Mouse (Mus musculus): ENCODE measurements at regions not wholly inside any gene's neighbourhood (a gene's known extent, or its start where the extent isn't known, plus 50 kb on each side); places are given as distances from the start of the nearest gene placed in this dataset.
"Not testable (repeated sequence)": the region's sequence is repeated elsewhere in the genome, so short reads cannot be mapped to it uniquely, and the experiment has no call there.

DNA sequence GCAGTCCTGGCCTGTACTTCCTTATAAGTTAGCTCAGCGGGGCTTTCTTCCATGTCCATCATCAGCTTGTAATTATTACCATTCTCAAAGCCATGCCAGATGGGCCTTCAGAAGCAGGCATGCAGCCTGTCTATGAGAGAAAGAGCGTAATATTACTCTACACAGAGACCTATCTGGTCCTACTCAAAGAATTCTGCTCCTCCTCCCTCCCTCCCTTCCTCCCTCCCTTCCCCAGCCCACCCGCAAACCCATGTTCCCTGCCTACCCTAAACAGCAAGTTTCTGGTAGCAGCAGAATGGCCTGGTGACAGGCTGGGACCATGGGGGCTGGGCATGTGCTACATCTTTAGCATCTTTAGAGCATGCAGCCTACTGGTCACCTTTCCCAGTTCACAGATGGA is 184.9 kb upstream of the Cdkn3 start:
- Histone ChIP-seq H3K36me3 (no peaks in the 10 kb centered on the region), H3K4me1 (replicated peaks) (no peaks in the 10 kb centered on the region), H3K27me3 (no peaks in the 10 kb centered on the region), H3K9ac (no peak overlapping the region), H3K4me3 (no peak overlapping the region), H3K9me3 (no peaks in the 10 kb centered on the region), H3K27ac (replicated peaks) (no peak overlapping the region), H3K4me2 (no peak overlapping the region)
- 70% methylated on average over 3 of the region's 3 CpGs for WGBS
- ATAC-seq (ENCODE audit: low read depth) = no peak

DNA sequence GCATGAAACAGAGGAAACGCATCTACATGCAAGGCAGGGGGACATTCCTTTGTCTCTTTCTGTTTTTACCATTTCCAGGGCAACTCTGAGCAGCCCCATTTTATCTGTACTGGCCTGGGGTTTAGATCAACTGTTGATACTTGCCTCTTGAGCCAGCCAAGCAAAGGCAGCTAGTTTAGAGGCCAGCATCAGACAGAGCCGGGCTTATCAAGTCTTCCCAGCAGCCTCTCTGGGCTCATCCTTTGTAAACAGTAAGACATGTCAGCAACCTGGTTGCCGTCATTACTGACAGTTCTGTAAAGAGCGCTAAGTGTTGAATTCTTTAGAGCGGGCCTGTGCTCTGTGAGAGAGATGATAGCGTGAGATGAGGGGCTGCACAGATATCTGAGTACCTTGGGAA is 182.9 kb upstream of the Bmp4 start:
- no peaks in the 10 kb centered on the region for H3K36me3 ChIP-seq
- H3K9ac ChIP-seq = no peak overlapping the region
- 75% methylated on average over 6 of the region's 6 CpGs for WGBS
- no peak overlapping the region for H3K4me3 ChIP-seq
- H3K4me1 ChIP-seq (replicated peaks) = 0 out of 2 replicates have a peak, but pooled peaks cover 6% of the 10 kb centered on the region
- no peak overlapping the region for H3K27ac ChIP-seq (replicated peaks)
- no peak for ATAC-seq (ENCODE audit: low read depth)
- H3K27me3 ChIP-seq = no peaks in the 10 kb centered on the region
- H3K9me3 ChIP-seq = no peaks in the 10 kb centered on the region
- H3K4me2 ChIP-seq = no peak overlapping the region

DNA sequence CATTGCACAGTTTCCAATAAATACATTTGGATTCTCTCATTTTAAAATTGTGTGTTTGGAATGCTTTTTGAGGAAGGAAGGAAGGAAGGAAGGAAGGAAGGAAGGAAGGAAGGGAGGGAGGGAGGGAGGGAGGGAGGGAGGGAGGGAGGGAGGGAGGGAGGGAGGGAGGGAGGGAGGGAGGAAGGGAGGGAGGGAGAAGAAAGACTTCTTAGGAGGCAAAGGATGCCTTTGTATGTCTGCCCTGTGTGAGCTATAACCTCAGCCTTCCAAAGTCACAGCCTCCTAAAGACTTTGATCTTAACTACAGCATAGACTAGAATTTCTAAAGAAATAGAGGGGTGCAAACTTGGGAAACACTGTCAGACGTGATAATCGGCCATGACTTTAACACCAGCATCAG is 182.5 kb upstream of the Bmp4 start:
- H3K9me3 ChIP-seq; ATAC-seq (ENCODE audit: low read depth): not testable (repeated sequence)
- 71% methylated on average over 2 of the region's 2 CpGs for WGBS

DNA sequence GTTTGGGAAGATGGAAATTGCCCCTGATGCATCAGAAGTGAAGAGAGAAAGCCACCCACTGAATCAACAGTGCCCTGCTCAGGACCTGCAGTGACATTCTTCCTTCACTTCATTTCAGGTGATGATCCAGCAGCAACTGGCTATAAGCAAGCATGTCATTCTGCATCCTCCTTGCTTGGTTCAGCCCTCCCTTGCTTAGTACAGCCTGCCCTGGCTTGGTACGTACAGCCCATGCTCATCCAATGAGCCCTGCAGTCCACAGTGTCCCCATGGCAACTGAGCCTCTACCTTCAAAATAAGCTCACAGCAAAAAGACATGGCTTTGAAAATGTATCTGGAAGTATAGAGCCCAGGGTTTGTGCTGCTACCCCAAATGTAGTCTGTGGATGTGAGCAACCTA is 181.4 kb upstream of the Bmp4 start:
- no peak overlapping the region for H3K4me2 ChIP-seq
- H3K9ac ChIP-seq = no peak overlapping the region
- 46% methylated on average over 1 of the region's 1 CpGs for WGBS
- H3K4me3 ChIP-seq = no peak overlapping the region
- no peak overlapping the region for H3K27ac ChIP-seq (replicated peaks)
- H3K4me1 ChIP-seq (replicated peaks) = 0 out of 2 replicates have a peak, but pooled peaks cover 6% of the 10 kb centered on the region
- no peaks in the 10 kb centered on the region for H3K27me3 ChIP-seq
- no peaks in the 10 kb centered on the region for H3K36me3 ChIP-seq
- no peak for ATAC-seq (ENCODE audit: low read depth)
- no peaks in the 10 kb centered on the region for H3K9me3 ChIP-seq

More for the DNA sequence above, 182.5 kb upstream of the Bmp4 start:
- not testable (repeated sequence) for H3K27ac ChIP-seq (replicated peaks); H3K27me3 ChIP-seq; H3K4me2 ChIP-seq; H3K36me3 ChIP-seq; H3K4me3 ChIP-seq; H3K4me1 ChIP-seq (replicated peaks); H3K9ac ChIP-seq

DNA sequence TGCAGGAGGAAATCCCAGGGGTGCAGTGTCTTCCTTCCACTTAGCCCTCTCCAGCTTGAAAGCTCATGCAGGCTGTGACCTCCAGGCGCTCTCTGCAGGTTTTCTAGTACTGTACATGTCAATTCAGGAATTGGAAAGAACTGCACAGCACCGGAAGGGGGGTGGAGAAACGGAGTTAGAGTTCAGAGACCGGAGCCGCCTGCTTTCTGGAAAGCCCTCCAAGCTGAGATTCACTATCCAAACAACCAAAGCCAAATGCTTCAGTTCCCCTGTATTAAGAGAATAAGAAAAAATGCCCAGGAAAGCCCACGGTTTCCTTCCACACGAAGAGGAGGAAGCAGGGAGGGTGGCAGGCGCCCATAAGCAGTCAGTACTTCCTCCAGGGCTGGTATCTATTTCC is 178.8 kb upstream of the Bmp4 start:
- Histone ChIP-seq H3K36me3 (no peaks in the 10 kb centered on the region), H3K4me1 (replicated peaks) (0 out of 2 replicates have a peak, but pooled peaks cover 6% of the 10 kb centered on the region), H3K9me3 (no peaks in the 10 kb centered on the region), H3K27ac (replicated peaks) (no peak overlapping the region), H3K9ac (no peak overlapping the region), H3K4me2 (no peak overlapping the region), H3K27me3 (no peaks in the 10 kb centered on the region), H3K4me3 (no peak overlapping the region)
- ATAC-seq (ENCODE audit: low read depth) = no peak
- 82% methylated on average over 8 of the region's 8 CpGs for WGBS

DNA sequence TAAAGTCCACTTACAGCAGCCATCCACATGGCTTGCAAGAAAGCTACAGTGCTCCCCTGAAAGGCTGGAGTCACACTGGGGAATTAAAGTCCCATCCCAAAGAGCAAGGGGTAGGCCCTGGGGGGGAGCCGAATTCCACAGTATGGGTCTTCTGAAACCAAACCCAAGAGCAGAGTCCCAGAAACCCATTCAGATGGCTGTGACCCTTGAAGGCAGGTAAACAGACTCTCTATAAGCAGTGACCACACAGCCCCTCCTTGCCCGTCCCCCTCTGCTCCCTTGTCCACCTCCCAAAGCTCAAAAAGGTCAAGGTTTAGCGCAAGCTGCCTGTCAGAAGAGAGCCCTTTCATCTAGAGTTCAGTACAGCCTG is 176.9 kb upstream of the Bmp4 start:
- no peak overlapping the region for H3K4me2 ChIP-seq
- H3K9me3 ChIP-seq = no peaks in the 10 kb centered on the region
- no peaks in the 10 kb centered on the region for H3K27me3 ChIP-seq
- no peaks in the 10 kb centered on the region for H3K36me3 ChIP-seq
- no peak overlapping the region for H3K27ac ChIP-seq (replicated peaks)
- 0 out of 2 replicates have a peak, but pooled peaks cover 6% of the 10 kb centered on the region for H3K4me1 ChIP-seq (replicated peaks)
- WGBS = 37% methylated on average over 3 of the region's 3 CpGs
- no peak overlapping the region for H3K9ac ChIP-seq
- no peak for ATAC-seq (ENCODE audit: low read depth)
- no peak overlapping the region for H3K4me3 ChIP-seq

DNA sequence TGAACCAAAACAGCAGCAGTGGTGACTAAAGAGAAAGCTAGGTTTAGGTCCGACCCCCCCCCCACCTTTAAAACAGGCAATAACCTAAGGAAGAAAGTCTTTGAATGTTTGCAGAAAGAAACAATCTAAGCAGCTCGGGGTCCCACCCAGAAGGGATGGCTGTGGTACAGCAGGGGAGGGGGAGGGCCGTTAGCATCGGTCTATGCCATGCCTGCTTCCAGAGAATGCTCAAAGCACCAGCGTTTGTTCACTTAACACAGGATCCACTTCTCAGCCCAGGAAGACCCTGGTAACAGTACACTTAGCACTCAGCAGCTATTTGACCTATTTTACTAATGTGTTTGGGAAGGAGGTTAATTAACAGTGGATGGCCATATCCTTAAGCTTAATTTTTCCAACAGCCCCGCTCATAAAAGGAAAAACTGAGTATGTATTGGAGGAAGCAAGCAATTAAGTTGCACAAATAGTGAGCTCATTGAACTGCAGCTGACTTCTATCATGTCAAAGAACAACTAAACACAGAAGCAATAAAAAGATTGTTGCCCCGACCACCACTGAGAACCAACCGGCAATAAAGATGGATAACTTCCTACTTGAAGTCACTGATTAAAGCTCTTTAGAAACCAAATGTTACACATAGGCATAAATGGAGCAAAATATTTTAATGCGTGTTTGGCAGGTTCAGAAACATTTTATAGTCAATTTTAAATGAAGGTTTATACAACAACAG is 176.4 kb upstream of the Bmp4 start:
- Histone ChIP-seq H3K27me3 (no peaks in the 10 kb centered on the region), H3K27ac (replicated peaks) (no peak overlapping the region), H3K4me2 (no peak overlapping the region), H3K36me3 (no peaks in the 10 kb centered on the region), H3K9me3 (no peaks in the 10 kb centered on the region), H3K4me3 (no peak overlapping the region), H3K4me1 (replicated peaks) (0 out of 2 replicates have a peak, but pooled peaks cover 6% of the 10 kb centered on the region), H3K9ac (no peak overlapping the region)
- WGBS = 17% methylated on average over 9 of the region's 9 CpGs
- no peak for ATAC-seq (ENCODE audit: low read depth)

DNA sequence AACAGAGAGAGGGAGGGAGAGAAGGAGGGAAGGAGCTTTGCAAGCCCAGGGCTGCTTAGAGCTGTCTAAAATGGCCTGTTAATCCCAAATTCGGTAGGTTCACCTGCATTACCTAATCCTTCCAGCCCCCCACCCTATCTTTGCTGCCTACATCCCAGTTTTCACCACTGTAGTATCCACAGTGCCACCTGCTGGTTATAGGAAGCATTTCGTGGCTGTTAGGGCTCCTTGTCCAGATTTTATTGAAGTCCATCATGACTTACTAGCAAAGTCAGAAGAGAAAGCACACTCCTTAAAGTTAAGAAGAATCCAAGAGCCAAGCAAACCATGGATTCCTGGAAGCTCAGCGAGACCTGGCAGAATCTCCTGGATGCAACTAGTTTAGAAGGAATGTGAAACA is 174.5 kb upstream of the Bmp4 start:
- no peak overlapping the region for H3K9ac ChIP-seq
- WGBS = 19% methylated on average over 3 of the region's 3 CpGs
- ATAC-seq (ENCODE audit: low read depth) = no peak
- H3K4me2 ChIP-seq = no peak overlapping the region
- 0 out of 2 replicates have a peak, but pooled peaks cover 6% of the 10 kb centered on the region for H3K4me1 ChIP-seq (replicated peaks)
- H3K27ac ChIP-seq (replicated peaks) = no peak overlapping the region
- no peaks in the 10 kb centered on the region for H3K36me3 ChIP-seq
- H3K4me3 ChIP-seq = no peak overlapping the region
- no peaks in the 10 kb centered on the region for H3K27me3 ChIP-seq
- H3K9me3 ChIP-seq = no peaks in the 10 kb centered on the region

DNA sequence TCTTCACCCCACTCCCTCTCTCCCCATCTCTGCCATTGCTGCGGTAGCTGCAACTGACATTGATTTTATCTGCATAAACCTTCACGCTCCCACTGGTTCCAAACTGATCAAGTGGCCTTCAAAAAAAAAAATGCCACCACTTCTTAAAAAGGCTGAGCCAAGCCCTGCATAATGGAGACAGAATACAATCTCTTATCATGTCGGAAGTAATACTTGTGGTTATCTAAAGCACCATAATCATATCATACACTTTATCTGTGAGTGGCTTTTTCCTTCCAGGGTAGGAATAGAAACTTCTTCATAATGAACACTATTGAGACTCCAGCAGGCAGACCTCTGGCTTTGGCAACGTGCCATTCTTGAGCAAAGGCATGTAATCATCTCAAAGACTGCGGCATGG is 171.5 kb upstream of the Bmp4 start:
- Histone ChIP-seq H3K9me3 (no peaks in the 10 kb centered on the region), H3K4me1 (replicated peaks) (no peaks in the 10 kb centered on the region), H3K27me3 (no peaks in the 10 kb centered on the region), H3K4me3 (no peak overlapping the region), H3K27ac (replicated peaks) (no peak overlapping the region), H3K9ac (no peak overlapping the region), H3K36me3 (no peaks in the 10 kb centered on the region), H3K4me2 (no peak overlapping the region)
- no peak for ATAC-seq (ENCODE audit: low read depth)
- WGBS = 87% methylated on average over 5 of the region's 5 CpGs

DNA sequence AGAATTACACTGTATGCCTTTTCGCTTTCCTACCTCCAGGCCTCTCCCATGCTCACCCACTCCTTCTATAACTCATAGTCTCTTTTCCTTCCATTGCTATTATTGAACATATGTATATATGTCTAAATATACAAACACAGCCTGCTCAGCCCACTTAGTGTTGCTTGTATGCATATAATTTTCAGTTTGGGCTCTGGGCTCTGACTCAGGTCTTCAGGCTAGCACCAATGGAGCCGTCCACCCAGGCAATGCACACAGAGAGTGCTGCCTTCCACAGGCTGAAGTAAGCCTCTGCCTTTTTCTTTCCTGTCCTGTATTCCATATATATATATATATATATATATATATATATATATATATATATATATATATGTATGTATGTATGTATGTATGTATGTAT is 162.8 kb upstream of the Bmp4 start:
- Histone ChIP-seq H3K9me3 (no peaks in the 10 kb centered on the region), H3K9ac (no peak overlapping the region), H3K36me3 (no peaks in the 10 kb centered on the region), H3K4me1 (replicated peaks) (no peaks in the 10 kb centered on the region), H3K4me2 (no peak overlapping the region), H3K27me3 (no peaks in the 10 kb centered on the region), H3K4me3 (no peak overlapping the region), H3K27ac (replicated peaks) (no peak overlapping the region)
- WGBS = 95% methylated on average over 2 of the region's 2 CpGs
- no peak for ATAC-seq (ENCODE audit: low read depth)

DNA sequence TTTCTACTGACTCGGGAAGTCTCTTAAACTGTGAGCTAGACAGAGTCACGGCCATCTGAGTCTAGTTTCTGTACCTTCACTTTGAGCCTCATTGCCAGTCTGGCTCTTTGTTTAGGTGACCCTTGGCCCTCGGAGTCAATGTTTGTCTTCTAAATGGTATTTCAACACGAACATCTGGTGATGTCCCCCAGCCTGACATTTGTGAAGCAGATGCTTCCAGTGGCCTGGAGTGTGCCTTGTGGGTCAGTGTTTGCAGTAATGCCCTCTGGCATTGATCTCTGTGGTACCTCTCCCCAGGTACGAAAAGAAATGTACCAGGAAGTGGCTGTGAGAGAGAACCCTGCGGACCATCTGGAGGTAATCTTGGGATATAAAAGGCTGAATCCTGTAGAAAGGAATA is 155.7 kb upstream of the Bmp4 start:
- no peak overlapping the region for H3K4me2 ChIP-seq
- no peaks in the 10 kb centered on the region for H3K27me3 ChIP-seq
- no peak overlapping the region for H3K27ac ChIP-seq (replicated peaks)
- H3K9me3 ChIP-seq = no peaks in the 10 kb centered on the region
- no peaks in the 10 kb centered on the region for H3K36me3 ChIP-seq
- no peaks in the 10 kb centered on the region for H3K4me1 ChIP-seq (replicated peaks)
- no peak overlapping the region for H3K9ac ChIP-seq
- no peak for ATAC-seq (ENCODE audit: low read depth)
- WGBS = 74% methylated on average over 6 of the region's 6 CpGs
- H3K4me3 ChIP-seq = no peak overlapping the region

DNA sequence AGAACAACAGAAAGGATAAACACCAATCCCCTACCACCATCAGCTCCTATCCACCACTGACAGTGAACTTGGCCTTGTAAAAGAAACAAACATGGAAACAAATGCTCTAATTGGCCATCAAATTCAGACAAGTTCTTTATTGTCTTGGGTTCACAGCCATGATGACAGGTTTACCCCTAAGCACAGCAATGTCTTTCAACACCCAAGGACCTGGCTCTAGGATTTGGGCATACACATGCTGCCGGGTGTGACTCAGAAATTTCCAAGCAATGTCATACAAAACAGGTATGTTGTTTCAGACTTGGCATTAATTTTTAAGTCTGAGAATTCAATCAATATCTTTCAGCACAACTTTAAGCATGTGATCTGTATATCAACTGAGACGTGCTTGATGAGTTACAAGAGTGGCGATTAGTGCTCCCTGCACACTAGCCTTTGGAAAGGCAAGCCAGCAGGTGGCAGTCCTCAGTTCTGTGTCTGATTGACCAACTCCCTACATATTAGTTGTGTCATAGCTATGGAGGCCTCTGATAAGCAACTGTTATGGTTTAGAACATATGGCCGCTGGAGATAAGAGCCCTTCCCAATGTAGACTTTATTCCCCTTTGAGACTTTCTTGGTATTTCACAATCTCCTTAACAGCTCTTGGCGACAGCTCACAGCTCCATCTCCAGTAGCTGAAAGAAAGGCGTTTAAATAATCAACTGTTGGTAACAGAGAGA is 149.2 kb upstream of the Bmp4 start:
- Histone ChIP-seq H3K4me2 (no peak overlapping the region), H3K27me3 (no peaks in the 10 kb centered on the region), H3K27ac (replicated peaks) (no peak overlapping the region), H3K4me3 (no peak overlapping the region), H3K36me3 (no peaks in the 10 kb centered on the region), H3K9me3 (peaks cover 3% of the 10 kb centered on the region; the same call in 1 of the 2 replicates), H3K4me1 (replicated peaks) (no peaks in the 10 kb centered on the region), H3K9ac (no peak overlapping the region)
- WGBS = 88% methylated on average over 6 of the region's 6 CpGs
- no peak for ATAC-seq (ENCODE audit: low read depth)

All from neural tube, embryonic 13.5 days (tissue).